Mouse (Mus musculus): ENCODE measurements at regions not wholly inside any gene's neighbourhood (a gene's known extent, or its start where the extent isn't known, plus 50 kb on each side); places are given as distances from the start of the nearest gene placed in this dataset.
"Not testable (repeated sequence)": the region's sequence is repeated elsewhere in the genome, so short reads cannot be mapped to it uniquely, and the experiment has no call there.

DNA sequence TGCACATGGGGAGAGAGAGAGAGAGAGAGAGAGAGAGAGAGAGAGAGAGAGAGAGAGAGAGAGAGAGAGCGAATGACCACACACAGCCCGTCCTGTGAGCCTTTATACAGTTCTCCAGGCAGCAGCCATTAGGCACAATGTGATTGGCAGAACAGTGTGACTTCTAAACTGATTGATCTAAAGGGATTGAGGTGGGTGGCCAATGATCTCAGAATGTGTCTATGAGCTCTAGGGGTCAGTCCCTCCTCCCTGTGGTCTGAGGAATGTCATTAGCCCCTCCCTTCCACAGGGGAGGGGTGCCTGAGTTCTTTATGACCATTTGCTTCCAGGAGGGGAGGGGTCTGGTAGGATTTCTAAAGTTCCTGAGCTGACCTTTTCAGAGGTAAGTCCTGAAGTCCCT is 62.1 kb downstream of the Duxbl3 start:
- WGBS: 37% methylated on average over 2 of the region's 2 CpGs

DNA sequence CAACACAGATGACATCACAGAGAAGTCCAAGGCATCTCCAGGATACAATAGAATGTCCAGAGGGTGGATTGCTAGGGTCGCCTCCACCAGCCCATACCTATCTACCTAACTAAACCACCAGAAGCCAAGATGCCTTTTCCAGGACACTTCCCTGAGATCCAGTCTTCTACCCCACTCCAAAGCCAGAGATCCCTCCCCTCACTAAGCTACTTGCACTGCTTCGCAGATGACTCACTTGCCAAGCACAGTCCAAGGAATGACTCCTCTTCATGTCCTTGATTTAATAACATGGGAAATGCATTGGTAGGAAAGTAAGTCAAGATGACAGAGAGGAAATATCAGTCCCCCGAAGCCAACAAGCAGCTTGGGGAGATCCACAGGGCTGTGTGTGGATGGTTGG is 63.0 kb downstream of the Duxbl3 start:
- Histone ChIP-seq H3K4me3 (replicated peaks) (no peak overlapping the region), H3K27ac (no peak overlapping the region), H3K27me3 (replicated peaks) (no peaks in the 10 kb centered on the region), H3K36me3 (no peaks in the 10 kb centered on the region), H3K9ac (no peak overlapping the region), H3K4me2 (no peak overlapping the region), H3K4me1 (no peaks in the 10 kb centered on the region), H3K9me3 (no peaks in the 10 kb centered on the region)
- WGBS: 89% methylated on average over 3 of the region's 3 CpGs
- no peak for ATAC-seq (ENCODE audit: insufficient read depth, low FRiP score, low read depth)

More for the DNA sequence above, 62.1 kb downstream of the Duxbl3 start:
- H3K27me3 ChIP-seq (replicated peaks); H3K4me2 ChIP-seq; H3K36me3 ChIP-seq; H3K27ac ChIP-seq; H3K9me3 ChIP-seq; H3K9ac ChIP-seq; ATAC-seq (ENCODE audit: insufficient read depth, low FRiP score, low read depth); H3K4me1 ChIP-seq; H3K4me3 ChIP-seq (replicated peaks): not testable (repeated sequence)

DNA sequence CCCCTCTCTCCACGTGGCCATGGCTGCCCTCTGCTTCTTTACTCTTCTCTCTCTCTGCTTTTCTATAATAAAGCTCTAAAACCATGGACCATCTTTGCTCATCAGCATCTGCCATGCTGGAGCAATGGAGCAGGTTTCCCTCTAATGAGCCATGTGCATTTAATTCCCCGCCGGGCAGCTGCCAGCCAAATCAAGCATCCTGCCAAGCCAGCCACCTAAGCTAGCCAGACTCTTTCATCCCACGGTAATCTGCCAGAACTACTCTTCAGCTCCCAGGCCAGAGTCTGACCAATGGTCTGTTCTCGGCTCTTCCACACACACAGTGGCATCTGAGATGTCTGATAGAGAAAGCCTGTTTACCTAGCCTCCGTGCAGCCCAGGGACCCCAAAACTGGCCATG is 70.8 kb downstream of the Duxbl3 start:
- Histone ChIP-seq H3K9me3 (no peaks in the 10 kb centered on the region), H3K36me3 (no peaks in the 10 kb centered on the region), H3K27ac (no peak overlapping the region), H3K27me3 (replicated peaks) (no peaks in the 10 kb centered on the region), H3K4me3 (replicated peaks) (no peak overlapping the region), H3K4me2 (no peak overlapping the region), H3K4me1 (no peaks in the 10 kb centered on the region), H3K9ac (no peak overlapping the region)
- no peak for ATAC-seq (ENCODE audit: insufficient read depth, low FRiP score, low read depth)
- 82% methylated on average over 6 of the region's 6 CpGs for WGBS

DNA sequence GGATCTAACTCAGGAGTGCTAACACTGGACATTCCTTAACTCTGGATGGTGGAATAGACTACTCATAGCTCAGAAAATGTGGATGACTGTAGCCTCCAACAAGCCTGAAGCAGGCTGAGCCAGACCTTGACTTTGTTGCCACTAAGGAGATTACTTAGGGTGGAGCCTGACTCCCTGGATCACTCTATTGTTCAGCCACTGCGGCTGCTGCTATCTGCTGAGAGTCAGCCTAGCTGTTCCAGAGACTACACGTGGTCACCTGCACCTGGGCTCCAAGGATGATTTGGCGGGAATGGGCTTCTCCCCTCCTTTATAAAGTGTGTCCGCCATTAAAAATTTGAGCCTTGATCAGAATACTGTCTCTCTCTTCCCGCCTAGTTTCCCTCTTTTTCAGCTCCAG is 83.3 kb downstream of the Duxbl3 start:
- Histone ChIP-seq H3K4me2 (no peak overlapping the region), H3K9ac (no peak overlapping the region), H3K27me3 (replicated peaks) (no peaks in the 10 kb centered on the region), H3K4me1 (no peaks in the 10 kb centered on the region), H3K27ac (no peak overlapping the region), H3K36me3 (no peaks in the 10 kb centered on the region), H3K4me3 (replicated peaks) (no peak overlapping the region), H3K9me3 (no peaks in the 10 kb centered on the region)
- WGBS: 86% methylated on average over 5 of the region's 5 CpGs
- no peak for ATAC-seq (ENCODE audit: insufficient read depth, low FRiP score, low read depth)

DNA sequence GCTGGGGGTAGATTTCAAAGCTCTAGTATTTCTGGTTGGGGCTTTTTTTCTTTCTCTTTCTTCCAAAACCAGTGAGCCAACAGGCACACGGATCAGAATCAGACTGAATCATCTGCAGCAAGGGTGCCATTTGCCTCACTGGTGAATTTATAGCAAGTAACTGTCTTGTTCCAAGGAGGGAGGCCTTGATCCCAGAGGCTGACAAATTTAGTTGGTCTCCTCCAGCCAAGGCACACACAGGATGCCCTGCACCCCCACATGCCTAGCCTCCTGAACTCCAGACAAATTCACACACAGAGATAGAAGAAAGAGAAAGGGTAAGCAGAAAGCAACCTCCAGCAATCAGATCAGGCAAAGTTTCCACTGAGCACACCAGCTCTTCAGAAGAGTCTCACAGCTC is 87.5 kb downstream of the Duxbl3 start:
- H3K9me3 ChIP-seq: no peaks in the 10 kb centered on the region
- H3K9ac ChIP-seq: no peak overlapping the region
- WGBS: 79% methylated on average over 1 of the region's 1 CpGs
- H3K27me3 ChIP-seq (replicated peaks): no peaks in the 10 kb centered on the region
- H3K4me1 ChIP-seq: no peaks in the 10 kb centered on the region
- no peak overlapping the region for H3K4me2 ChIP-seq
- ATAC-seq (ENCODE audit: insufficient read depth, low FRiP score, low read depth): no peak
- no peaks in the 10 kb centered on the region for H3K36me3 ChIP-seq
- no peak overlapping the region for H3K27ac ChIP-seq
- H3K4me3 ChIP-seq (replicated peaks): no peak overlapping the region

DNA sequence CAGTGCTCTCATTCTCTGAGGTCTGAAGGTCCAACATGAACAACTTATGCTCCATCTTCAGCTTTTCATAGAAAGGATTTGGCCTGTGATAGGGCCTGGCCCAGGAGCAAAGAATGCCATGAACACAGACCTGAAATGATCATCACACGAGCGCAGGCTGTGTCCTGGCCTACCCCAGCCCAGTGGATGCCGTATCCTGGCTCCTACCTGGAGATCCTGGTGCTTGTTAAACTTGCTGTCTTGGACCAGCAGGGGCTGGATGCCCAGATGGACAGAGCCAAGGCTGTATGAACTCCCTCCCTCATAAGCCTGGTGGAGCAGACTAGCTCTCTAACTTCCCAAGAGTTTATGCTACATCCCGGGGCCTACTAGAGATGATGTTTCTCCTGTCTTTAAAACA is 89.5 kb downstream of the Duxbl3 start:
- Histone ChIP-seq H3K36me3 (no peaks in the 10 kb centered on the region), H3K4me3 (replicated peaks) (no peak overlapping the region), H3K27ac (no peak overlapping the region), H3K9me3 (no peaks in the 10 kb centered on the region), H3K9ac (no peak overlapping the region), H3K4me1 (no peaks in the 10 kb centered on the region), H3K27me3 (replicated peaks) (no peaks in the 10 kb centered on the region), H3K4me2 (no peak overlapping the region)
- WGBS: 87% methylated on average over 4 of the region's 4 CpGs
- ATAC-seq (ENCODE audit: insufficient read depth, low FRiP score, low read depth): no peak

DNA sequence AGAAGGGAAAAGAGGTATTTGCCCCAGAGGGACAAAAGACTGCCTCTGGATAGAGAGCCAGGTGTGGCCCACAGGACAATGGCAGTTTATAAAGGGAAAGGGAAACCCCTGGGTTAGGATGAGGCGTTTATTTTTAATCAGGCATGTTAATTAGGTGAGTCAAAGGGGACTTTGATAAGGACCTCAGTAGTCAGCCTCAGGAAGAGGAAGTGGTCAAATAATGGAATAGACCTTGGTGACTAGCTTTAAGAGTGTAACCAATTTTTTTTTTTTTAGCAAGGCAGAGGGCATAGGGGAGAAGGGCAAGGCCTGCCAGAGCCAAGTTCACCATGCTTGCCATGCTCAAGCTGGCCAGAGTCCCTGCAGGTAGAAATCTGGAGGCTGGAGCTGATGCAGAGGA is 95.2 kb downstream of the Duxbl3 start:
- no peak overlapping the region for H3K4me2 ChIP-seq
- H3K36me3 ChIP-seq: no peaks in the 10 kb centered on the region
- H3K4me1 ChIP-seq: peaks cover 9% of the 10 kb centered on the region
- WGBS: 63% methylated on average over 1 of the region's 1 CpGs
- ATAC-seq (ENCODE audit: insufficient read depth, low FRiP score, low read depth): no peak
- H3K27me3 ChIP-seq (replicated peaks): no peaks in the 10 kb centered on the region
- H3K4me3 ChIP-seq (replicated peaks): no peak overlapping the region
- H3K27ac ChIP-seq: no peak overlapping the region
- H3K9ac ChIP-seq: no peak overlapping the region
- no peaks in the 10 kb centered on the region for H3K9me3 ChIP-seq

DNA sequence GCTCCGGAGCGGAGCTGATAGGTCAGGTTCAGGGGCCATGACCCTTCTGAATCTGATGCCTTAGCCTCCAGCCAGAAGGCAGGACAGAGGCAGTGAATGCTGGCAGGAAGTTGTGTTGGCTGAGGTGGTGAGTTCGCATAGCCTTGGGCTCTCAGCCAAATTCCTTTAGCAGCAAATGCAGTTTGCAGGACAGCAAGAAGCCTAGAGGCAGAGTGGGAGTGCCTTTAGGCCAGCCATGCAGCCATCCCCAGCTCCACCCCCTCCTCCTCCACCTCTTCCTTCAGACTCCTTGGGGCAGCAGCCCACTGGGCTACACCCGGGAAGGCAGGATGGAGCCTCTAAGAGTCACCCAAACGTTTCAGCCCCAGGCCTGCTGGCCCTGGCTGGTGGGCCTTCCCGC is 99.5 kb downstream of the Duxbl3 start:
- Histone ChIP-seq H3K4me2 (no peak overlapping the region), H3K9me3 (no peaks in the 10 kb centered on the region), H3K27me3 (replicated peaks) (no peaks in the 10 kb centered on the region), H3K4me3 (replicated peaks) (no peak overlapping the region), H3K27ac (no peak overlapping the region), H3K36me3 (no peaks in the 10 kb centered on the region), H3K9ac (no peak overlapping the region), H3K4me1 (peaks cover 11% of the 10 kb centered on the region)
- peak; percentile 78 for ATAC-seq (ENCODE audit: insufficient read depth, low FRiP score, low read depth)
- WGBS: 26% methylated on average over 6 of the region's 6 CpGs

DNA sequence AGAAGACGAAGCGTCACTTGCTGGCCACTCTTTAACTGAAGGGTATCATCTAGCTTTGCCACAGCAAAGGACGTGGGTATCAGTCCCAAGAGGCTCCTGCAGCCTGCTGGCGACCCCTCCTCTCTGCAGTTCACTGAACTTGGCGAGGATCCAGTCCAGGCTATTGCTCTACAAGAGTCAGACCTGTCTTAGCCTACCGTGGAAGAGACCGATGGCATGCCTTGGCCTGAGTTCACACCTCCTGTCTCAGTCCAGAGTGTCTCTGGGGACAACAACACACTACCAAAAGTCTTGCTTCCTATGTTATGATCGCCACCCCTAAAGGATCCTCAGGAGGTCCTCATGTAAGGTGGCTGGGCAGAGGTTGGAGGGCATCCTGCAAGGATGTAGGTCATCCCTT is 100.2 kb downstream of the Duxbl3 start:
- Histone ChIP-seq H3K9me3 (no peaks in the 10 kb centered on the region), H3K9ac (no peak overlapping the region), H3K27me3 (replicated peaks) (no peaks in the 10 kb centered on the region), H3K4me1 (peaks cover 11% of the 10 kb centered on the region), H3K4me2 (no peak overlapping the region), H3K4me3 (replicated peaks) (no peak overlapping the region), H3K36me3 (no peaks in the 10 kb centered on the region), H3K27ac (no peak overlapping the region)
- WGBS: 74% methylated on average over 8 of the region's 8 CpGs
- ATAC-seq (ENCODE audit: insufficient read depth, low FRiP score, low read depth): no peak

DNA sequence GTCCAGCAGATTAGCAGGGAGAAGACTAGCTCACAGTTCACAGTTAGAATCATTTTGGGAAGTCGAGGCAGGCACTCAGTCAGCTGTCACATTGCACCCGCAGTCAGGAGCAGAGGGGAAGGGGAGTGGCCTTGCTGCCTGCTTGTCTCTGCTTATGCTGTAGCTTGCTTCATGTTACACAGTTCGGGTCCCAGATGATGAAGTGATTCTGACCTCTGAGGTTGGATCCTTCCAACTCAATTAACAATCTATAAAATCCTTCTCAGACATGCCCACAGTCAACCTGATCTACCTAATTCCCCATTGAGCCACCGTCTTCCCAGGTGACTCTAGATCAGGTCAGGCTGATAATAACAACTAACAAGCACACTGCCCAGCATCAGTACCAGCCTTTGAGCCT is 102.3 kb downstream of the Duxbl3 start:
- H3K4me2 ChIP-seq: no peak overlapping the region
- 61% methylated on average over 4 of the region's 4 CpGs for WGBS
- peaks cover 11% of the 10 kb centered on the region for H3K4me1 ChIP-seq
- no peaks in the 10 kb centered on the region for H3K9me3 ChIP-seq
- no peaks in the 10 kb centered on the region for H3K27me3 ChIP-seq (replicated peaks)
- ATAC-seq (ENCODE audit: insufficient read depth, low FRiP score, low read depth): no peak
- no peak overlapping the region for H3K4me3 ChIP-seq (replicated peaks)
- no peak overlapping the region for H3K27ac ChIP-seq
- H3K36me3 ChIP-seq: no peaks in the 10 kb centered on the region
- H3K9ac ChIP-seq: no peak overlapping the region

DNA sequence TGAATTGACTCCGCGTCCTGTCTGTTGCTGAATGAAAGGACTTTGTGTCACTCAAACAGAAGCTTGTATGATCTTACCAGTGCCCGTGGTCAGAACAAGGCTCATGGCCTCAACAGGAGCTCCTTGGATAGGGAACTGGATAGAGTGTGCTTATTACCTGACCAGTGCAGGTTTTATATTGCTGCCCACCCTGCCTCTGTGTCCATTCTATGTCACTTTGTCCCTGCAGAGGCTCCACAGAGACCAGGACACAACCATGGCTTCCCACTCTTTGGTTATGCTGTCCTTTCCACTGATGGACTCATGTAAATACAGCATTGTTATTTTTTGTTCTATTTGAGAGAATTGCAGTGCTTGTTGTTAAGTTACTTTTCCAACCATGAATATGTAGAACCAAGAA is 103.4 kb downstream of the Duxbl3 start:
- no peaks in the 10 kb centered on the region for H3K9me3 ChIP-seq
- H3K36me3 ChIP-seq: no peaks in the 10 kb centered on the region
- peaks cover 11% of the 10 kb centered on the region for H3K4me1 ChIP-seq
- no peaks in the 10 kb centered on the region for H3K27me3 ChIP-seq (replicated peaks)
- ATAC-seq (ENCODE audit: insufficient read depth, low FRiP score, low read depth): no peak
- no peak overlapping the region for H3K4me2 ChIP-seq
- 91% methylated on average over 3 of the region's 3 CpGs for WGBS
- no peak overlapping the region for H3K27ac ChIP-seq
- no peak overlapping the region for H3K9ac ChIP-seq
- H3K4me3 ChIP-seq (replicated peaks): no peak overlapping the region
